Mouse (Mus musculus) neural tube, embryonic 11.5 days (tissue): ENCODE results near the gene Sri. TPM values are rescaled to one million over a fixed set of nuclear protein-coding genes. Genes with fewer than 3 reads are reported as not detected.

Experiments
- ATAC-seq: fragments of 200-750 bp; cut with Nextera tagmentation; 2 replicates; pipeline ENCODE4 v1.8.0; 2017; ENCODE audit warnings: moderate number of reproducible peaks, mild to moderate bottlenecking, moderate TSS enrichment, moderate library complexity; ENCODE audit not compliant: insufficient read depth, low FRiP score, low TSS enrichment
- DNase-seq: peaks from one replicate; pipeline ENCODE4 v3.0.0-alpha.2; 2015; ENCODE audit warnings: low spot score
- H3K27ac ChIP-seq: fragments of 300-500 bp; sonication (generic); 2 replicates; pipeline ENCODE4 v1.5.1; 2014; ENCODE audit warnings: low read depth, mild to moderate bottlenecking, low read length
- H3K27me3 ChIP-seq: fragments of 300-500 bp; sonication (generic); 2 replicates; pipeline ENCODE4 v1.6.1; 2014; ENCODE audit warnings: mild to moderate bottlenecking, low read length, mixed read lengths; ENCODE audit not compliant: control insufficient read depth, insufficient read depth
- H3K36me3 ChIP-seq: fragments of 300-500 bp; sonication (generic); 2 replicates; pipeline ENCODE4 v1.6.1; 2014; ENCODE audit warnings: mild to moderate bottlenecking, low read length, moderate library complexity, mixed read lengths; ENCODE audit not compliant: control insufficient read depth, insufficient read depth
- H3K4me1 ChIP-seq: fragments of 300-500 bp; sonication (generic); 2 replicates; pipeline ENCODE4 v1.6.1; 2014; ENCODE audit warnings: low read length, mixed read lengths; ENCODE audit not compliant: control insufficient read depth, insufficient read depth
- H3K4me2 ChIP-seq: fragments of 300-500 bp; sonication (generic); 2 replicates; pipeline ENCODE4 v1.6.1; 2014; ENCODE audit warnings: low read depth, mild to moderate bottlenecking, moderate library complexity
- H3K4me3 ChIP-seq: fragments of 300-500 bp; sonication (generic); 2 replicates; pipeline ENCODE4 v1.5.1; 2014; ENCODE audit warnings: low read depth, low read length
- H3K9ac ChIP-seq: fragments of 300-500 bp; sonication (generic); 2 replicates; pipeline ENCODE4 v1.6.1; 2014; ENCODE audit warnings: mild to moderate bottlenecking, low read length
- H3K9me3 ChIP-seq: fragments of 300-500 bp; sonication (generic); 2 replicates; pipeline ENCODE4 v1.6.1; 2016; ENCODE audit warnings: low read length; ENCODE audit not compliant: control insufficient read depth
- WGBS: fragments of 180-500 bp; shearing (Covaris S2); extraction: QIAGEN DNeasy Blood & Tissue Kit; methylation state at CpG from one replicate; pipeline ENCODE4 v1.1.7; 2014; 5-methylcytosine and 5-hydroxymethylcytosine counted together
- polyA plus RNA-seq: library from polyadenylated mRNA; unstranded; fragments of >200 nt; fragmentation: Nextera tagmentation; extraction: Ambion mirVana; gene quantifications from 2 replicates; pipeline ENCODE4 v1.2.1, GENCODE M21; 2014

Gene Sri
- polyA plus RNA-seq, 1 experiment from 2014 or later: 169 TPM

DNA sequence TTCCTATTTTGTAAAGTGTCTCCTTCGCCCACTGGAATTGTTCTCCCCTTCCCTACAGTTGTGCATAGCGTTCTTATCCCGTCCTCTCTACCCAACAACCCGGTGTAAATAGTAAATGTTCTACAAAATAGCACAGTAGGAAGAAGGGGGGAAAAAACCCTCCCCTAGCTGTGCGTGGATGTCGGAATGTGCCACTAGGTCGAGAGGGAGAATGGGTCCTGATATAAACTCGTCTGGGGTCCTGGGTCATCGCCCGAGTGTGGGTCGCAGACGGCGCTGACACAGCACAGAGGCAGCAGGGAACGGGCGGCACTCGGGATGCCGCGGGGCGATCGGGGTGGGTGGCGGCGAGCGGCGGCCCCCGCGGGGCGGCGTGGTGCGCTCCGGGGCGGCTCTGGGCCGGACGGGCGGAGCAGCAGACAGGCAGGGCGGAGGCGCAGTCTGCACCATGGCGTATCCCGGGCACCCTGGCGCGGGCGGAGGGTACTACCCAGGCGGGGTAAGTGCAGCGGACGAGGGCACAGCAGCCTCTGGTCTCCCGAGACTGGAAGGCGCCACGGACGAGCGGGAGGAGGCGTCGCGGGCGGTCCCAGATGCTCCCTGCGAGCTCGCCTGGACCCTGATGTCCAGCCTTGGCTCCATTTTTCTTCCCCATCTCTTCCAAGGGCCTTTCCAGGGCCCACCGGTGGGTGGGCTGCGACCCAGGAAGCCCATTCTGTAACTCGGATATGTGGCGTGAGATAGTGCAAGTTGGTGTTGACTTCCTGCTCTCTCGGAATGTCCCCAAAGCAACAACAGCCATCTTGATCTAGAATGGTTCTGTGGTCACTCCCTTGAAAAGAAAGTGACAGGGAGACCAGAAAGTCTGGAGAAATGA is 10.5 kb downstream of the Sri start:
- 0 out of 2 replicates have a peak overlapping the region, but pooled peaks have one; percentile 64 for H3K27ac ChIP-seq
- no peaks in the 10 kb centered on the region for H3K27me3 ChIP-seq
- under 1% methylated on average over 53 of the region's 60 CpGs for WGBS
- ATAC-seq: peak; percentile 97
- peak overlapping the region; percentile 67 for H3K4me2 ChIP-seq
- no peaks in the 10 kb centered on the region for H3K4me1 ChIP-seq
- peak overlapping the region; percentile 86 for H3K9ac ChIP-seq
- peak; percentile 71 for DNase-seq
- H3K4me3 ChIP-seq: peak overlapping the region; percentile 73
- H3K9me3 ChIP-seq: no peaks in the 10 kb centered on the region
- no peaks in the 10 kb centered on the region for H3K36me3 ChIP-seq

DNA sequence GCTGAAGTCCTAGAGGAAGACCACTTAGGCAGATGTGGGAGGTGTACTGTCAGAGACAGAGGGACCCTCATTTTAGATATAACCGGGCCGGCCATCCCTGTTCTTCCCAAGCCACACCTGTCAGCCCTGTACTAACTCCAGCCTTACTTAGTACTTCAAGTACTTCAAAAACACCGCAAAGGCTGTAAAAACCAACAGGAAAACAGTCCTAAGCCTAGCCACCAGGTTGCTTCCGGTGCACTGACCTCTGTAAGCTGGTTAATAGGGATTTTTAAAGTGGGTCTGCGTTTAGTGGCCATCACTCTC is 11.1 kb downstream of the Sri start:
- H3K27me3 ChIP-seq: no peaks in the 10 kb centered on the region
- H3K4me3 ChIP-seq: peak overlapping the region; percentile 73
- no peak overlapping the region for H3K27ac ChIP-seq
- H3K9me3 ChIP-seq: no peaks in the 10 kb centered on the region
- ATAC-seq (peak; percentile 15; the same call in 1 of the 2 replicates), DNase-seq (no peak)
- H3K4me2 ChIP-seq: peak overlapping the region; percentile 67
- H3K9ac ChIP-seq: peak overlapping the region; percentile 86
- no peaks in the 10 kb centered on the region for H3K4me1 ChIP-seq
- H3K36me3 ChIP-seq: no peaks in the 10 kb centered on the region
- 52% methylated on average over 5 of the region's 5 CpGs for WGBS

DNA sequence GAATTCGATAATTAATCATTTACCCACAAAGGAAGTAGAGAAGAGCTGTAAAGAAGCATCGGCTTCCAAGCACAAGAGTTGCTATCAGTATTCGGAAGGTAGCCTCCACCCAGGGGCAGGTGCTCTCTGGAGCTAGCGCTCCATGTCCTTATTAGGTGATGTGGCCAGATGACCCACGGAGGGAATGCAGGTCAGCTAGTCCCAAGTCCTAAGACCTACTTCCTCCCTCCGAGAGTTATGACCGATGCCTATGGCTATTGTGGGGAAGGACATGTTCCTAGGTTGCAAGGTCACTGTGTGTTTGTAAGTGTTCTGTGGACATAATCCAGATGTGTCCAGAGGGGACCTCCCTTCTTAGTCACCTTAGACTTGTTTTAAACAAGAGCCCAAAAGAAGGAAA is 12.2 kb downstream of the Sri start:
- ATAC-seq (no peak), DNase-seq (no peak)
- Histone ChIP-seq H3K27ac (no peak overlapping the region), H3K36me3 (no peaks in the 10 kb centered on the region), H3K27me3 (no peaks in the 10 kb centered on the region), H3K9me3 (no peaks in the 10 kb centered on the region), H3K4me3 (no peak overlapping the region), H3K9ac (no peak overlapping the region), H3K4me1 (no peaks in the 10 kb centered on the region), H3K4me2 (no peak overlapping the region)
- WGBS: 93% methylated on average over 7 of the region's 7 CpGs

DNA sequence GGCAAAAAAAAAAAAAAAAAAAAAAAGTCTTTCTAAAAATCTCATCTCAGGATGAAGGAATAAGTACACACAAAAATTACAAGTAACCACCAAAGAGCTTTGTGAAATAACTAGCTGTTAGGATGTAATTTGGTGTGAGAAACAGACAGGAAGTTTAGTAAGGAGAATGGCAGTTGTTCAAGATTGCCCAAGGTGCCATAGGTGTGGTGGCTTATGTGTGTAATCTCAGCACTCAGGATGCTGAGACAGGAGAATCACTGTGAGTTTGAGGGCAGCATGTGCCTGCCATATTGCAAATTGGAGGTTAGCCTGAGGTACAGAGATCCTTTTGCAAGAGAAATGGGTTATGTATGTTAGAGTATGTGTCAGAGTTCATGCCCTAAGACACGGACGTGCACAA is 16.6 kb downstream of the Sri start:
- Histone ChIP-seq H3K36me3 (no peaks in the 10 kb centered on the region; the same call in 1 of the 2 replicates), H3K27me3 (no peaks in the 10 kb centered on the region), H3K27ac (no peak overlapping the region), H3K9me3 (no peaks in the 10 kb centered on the region), H3K9ac (no peak overlapping the region), H3K4me2 (no peak overlapping the region), H3K4me3 (no peak overlapping the region), H3K4me1 (no peaks in the 10 kb centered on the region)
- no peak for DNase-seq
- 88% methylated on average over 2 of the region's 2 CpGs for WGBS
- ATAC-seq: no peak

DNA sequence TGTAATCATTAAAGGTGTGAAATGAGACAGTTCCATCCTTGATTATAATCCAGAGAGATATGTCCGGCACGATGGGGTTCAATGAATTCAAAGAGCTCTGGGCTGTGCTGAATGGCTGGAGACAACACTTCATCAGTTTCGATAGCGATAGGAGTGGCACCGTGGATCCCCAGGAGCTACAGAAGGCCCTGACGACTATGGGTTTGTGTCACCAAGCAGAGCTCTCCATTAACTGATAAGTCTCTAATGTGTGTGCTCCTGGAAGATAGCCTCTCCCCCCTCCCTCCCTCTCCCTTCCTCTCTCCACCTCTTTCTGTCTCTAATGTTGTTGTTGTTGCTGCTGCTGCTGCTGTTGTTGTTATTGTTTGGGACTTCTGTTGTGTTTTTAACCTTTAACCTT is 17.3 kb downstream of the Sri start:
- H3K27me3 ChIP-seq: no peaks in the 10 kb centered on the region
- no peaks in the 10 kb centered on the region for H3K4me1 ChIP-seq
- no peak overlapping the region for H3K27ac ChIP-seq
- WGBS: 68% methylated on average over 6 of the region's 6 CpGs
- no peak overlapping the region for H3K9ac ChIP-seq
- H3K9me3 ChIP-seq: no peaks in the 10 kb centered on the region
- no peaks in the 10 kb centered on the region; the same call in 1 of the 2 replicates for H3K36me3 ChIP-seq
- no peak overlapping the region for H3K4me3 ChIP-seq
- H3K4me2 ChIP-seq: no peak overlapping the region
- DNase-seq: no peak
- no peak for ATAC-seq

DNA sequence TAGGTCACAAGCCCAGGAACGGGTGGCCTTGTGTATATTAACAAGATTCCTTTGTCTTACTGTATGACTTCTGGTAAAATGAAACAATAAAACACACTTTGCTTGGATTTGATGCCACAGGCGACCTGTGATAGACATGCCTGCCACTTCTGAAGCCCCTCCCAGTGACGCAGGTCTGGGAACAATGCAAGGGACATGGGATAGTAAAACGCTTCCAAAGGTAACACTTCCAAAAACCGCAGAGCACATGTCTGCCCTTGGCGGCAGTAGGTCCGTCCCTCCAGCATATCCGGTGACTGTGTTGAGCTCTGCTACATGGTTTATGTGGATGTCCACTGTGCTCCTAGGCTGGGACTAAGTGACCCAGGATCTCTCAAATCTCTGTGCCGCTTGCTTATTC is 27.5 kb downstream of the Sri start:
- no peak for DNase-seq
- H3K27me3 ChIP-seq: no peaks in the 10 kb centered on the region
- H3K4me2 ChIP-seq: no peak overlapping the region
- H3K9me3 ChIP-seq: no peaks in the 10 kb centered on the region
- H3K27ac ChIP-seq: no peak overlapping the region
- H3K9ac ChIP-seq: no peak overlapping the region
- no peaks in the 10 kb centered on the region for H3K36me3 ChIP-seq
- no peak for ATAC-seq
- H3K4me3 ChIP-seq: no peak overlapping the region
- no peaks in the 10 kb centered on the region for H3K4me1 ChIP-seq
- WGBS: 95% methylated on average over 9 of the region's 9 CpGs

DNA sequence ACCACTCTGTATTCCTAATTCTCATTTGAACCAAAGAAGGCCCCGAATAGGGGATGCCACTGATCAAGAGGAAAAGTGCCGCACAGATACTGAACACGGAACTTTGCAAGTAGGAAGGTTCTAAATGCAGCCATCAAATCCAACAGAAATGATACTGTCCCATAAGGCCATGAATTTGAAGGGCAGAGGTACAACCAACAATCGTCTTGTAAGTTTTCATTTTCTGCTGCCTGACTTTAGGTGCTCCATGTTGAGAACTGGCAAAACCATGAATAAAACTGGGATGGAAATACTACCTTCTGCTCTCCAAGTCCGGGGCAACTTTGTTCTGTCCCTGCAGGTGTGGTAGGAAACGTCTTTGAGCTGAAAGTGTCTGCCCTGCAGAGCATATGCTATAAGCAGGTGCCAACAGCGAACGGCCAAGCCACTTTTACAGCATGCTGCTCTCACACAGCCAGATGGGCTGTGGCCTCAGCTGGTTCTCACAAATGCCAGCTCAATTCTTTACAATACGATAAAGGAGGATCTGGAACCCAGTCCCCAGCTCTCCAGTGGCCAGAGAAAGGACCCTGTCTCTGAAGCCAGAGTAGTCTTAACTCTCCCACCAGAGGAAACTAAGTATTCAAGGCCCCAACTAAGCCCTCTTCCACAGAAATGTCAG is 28.2 kb downstream of the Sri start:
- no peak for ATAC-seq
- DNase-seq: no peak
- no peaks in the 10 kb centered on the region for H3K36me3 ChIP-seq
- H3K4me1 ChIP-seq: no peaks in the 10 kb centered on the region
- H3K27me3 ChIP-seq: no peaks in the 10 kb centered on the region
- WGBS: 88% methylated on average over 9 of the region's 9 CpGs
- H3K4me3 ChIP-seq: no peak overlapping the region
- H3K27ac ChIP-seq: no peak overlapping the region
- no peak overlapping the region for H3K9ac ChIP-seq
- H3K4me2 ChIP-seq: no peak overlapping the region
- no peaks in the 10 kb centered on the region for H3K9me3 ChIP-seq

DNA sequence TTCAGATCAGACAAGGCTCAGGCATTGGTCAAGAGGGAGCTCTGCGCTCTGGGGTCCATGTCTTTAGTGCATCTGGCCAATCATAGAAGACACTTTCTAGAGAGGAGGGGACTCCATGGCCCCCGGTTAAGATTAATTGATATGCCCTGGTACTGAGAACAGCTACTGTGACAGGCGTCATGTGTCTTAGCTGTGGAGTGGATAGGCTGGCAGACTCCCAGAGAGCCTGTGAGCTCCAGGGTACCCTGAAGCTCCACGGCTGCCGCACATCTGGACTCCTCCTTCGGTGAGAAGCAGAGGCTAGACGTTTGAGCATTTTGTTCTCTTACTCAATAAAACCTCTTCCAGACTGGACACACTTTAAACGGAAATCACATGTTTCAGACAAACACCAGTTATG is 31.6 kb downstream of the Sri start:
- 85% methylated on average over 8 of the region's 8 CpGs for WGBS
- Histone ChIP-seq H3K36me3 (no peaks in the 10 kb centered on the region), H3K27ac (no peak overlapping the region), H3K9me3 (no peaks in the 10 kb centered on the region), H3K4me3 (no peak overlapping the region), H3K27me3 (no peaks in the 10 kb centered on the region), H3K9ac (no peak overlapping the region), H3K4me1 (no peaks in the 10 kb centered on the region), H3K4me2 (no peak overlapping the region)
- DNase-seq: no peak
- ATAC-seq: no peak
